Mouse (Mus musculus) neutrophil, adult 5-6 weeks (primary cell): Measurements from ENCODE around the gene 1700015F17Rik. TPM values are rescaled to one million over a fixed set of nuclear protein-coding genes. Genes with fewer than 3 reads are reported as not detected.

ENCODE experiments used
- ATAC-seq: fragments of 151-379, 151-347 bp; 2 replicates; pipeline ENCODE4 v1.8.0; 2017; ENCODE audit warnings: mild to moderate bottlenecking, moderate TSS enrichment; ENCODE audit not compliant: insufficient number of reproducible peaks, poor library complexity, low FRiP score, severe bottlenecking; ENCODE audit errors: extremely low read depth
- total RNA-seq: library from RNA; stranded (forward); fragments of 200-1000 nt; gene quantifications from 2 replicates; pipeline ENCODE4 v1.2.3, GENCODE M21; 2017

Gene 1700015F17Rik
- 0.35 TPM in 1 of 2 replicates, not detected in the other for total RNA-seq

GRCm38 (mm10) chr5:5479043-5479442 lies at the start of gene 1700015F17Rik:
1700015F17Rik (minus strand) TSS chr5:5479143.
- ATAC-seq: no peak

GRCm38 (mm10) chr5:5515411-5515810 lies 36.5 kb upstream of the 1700015F17Rik start:
- ATAC-seq: no peak

- peak; percentile 52 for ATAC-seq
These were observed 35.5 kb upstream of the 1700015F17Rik start, which contains the start of gene Cldn12 for GRCm38 (mm10) chr5:5514196-5515076. Cldn12 (minus strand) TSS chr5:5514958.

DNA sequence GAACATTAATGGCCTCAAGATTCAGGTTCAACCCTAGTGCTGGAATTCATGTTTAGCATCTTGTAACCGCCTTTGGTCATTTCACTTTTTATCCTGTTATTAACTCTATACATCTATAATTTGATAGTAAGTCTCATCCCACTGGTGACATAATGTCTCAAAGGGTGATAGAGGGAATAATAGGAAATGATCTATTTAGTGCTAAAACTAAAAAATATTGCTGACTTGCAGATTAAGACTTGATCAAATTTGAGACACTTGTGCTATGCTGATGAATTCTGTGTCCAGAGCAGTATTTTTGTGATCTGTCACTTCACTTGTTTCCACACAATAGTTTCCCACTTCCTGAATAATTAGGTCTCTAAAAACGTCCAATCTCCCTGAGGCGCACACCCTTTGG lies 32.5 kb upstream of the 1700015F17Rik start:
- no peak for ATAC-seq

DNA sequence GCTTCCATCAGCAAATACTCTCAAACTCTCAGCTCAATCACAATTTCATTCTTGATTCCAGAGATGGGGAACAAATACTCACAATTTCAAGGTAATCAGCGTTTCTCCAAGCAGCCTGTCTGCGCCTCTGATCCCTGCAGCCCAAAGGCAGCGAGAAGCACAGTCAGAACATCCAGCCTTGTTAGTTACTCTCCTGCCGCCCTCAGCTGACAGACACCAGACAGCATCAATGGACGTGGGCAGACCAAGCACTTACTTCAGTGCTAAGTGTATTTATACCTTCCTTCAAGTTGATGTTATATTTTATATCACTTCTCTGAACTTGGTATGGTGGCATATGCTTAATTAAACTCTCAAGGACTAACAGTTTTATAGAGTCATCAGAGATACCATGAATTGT lies 32.0 kb upstream of the 1700015F17Rik start:
- ATAC-seq: no peak

- no peak for ATAC-seq
These were observed 31.5 kb upstream of the 1700015F17Rik start for GRCm38 (mm10) chr5:5510304-5510887.

- no peak for ATAC-seq
These were observed 29.3 kb upstream of the 1700015F17Rik start for GRCm38 (mm10) chr5:5508231-5508630.

DNA sequence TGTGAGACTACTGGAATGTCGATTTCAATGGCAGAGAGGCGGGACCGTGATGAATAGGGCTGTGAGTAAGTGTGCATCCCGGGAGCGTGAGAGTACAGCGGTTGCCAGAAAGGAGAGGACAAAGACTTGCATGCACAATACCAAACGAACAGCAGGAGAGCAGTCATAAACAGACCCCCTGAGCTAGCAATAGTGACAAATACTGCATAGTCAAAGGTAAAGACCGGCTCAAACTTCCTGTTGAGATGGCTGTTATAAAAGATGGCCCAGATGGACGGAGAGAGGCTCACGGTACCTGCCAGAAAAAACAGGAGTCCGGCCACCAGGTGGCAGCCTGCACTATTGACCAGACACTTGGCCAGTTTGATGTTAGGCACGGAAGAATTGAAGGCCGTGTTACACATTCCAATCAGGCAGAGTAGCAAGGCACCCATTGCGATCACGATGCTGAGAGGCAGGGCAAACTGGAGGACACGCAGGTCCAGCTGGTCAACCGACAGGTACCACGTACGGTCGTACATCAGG lies 28.8 kb upstream of the 1700015F17Rik start:
- no peak for ATAC-seq

DNA sequence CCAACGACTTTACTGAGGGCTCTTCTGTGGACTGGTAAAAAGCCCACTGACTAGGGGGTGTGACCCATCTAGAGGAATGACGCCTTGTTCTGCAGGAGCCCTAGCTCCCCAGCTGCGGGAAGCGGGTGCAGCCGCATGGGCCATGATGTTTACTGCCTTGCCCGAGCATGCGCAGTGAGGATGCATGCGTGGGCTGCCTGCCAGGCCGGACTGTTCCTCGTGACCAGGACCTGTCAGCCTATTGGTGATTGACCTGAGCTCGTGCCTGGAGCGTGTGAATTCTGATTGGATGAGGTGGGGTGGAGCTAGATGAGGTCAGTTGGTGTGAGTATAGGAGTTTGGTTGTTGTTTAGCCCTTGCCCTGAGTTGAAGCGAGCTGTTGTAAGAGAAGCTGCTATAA lies 25.5 kb upstream of the 1700015F17Rik start:
- ATAC-seq: no peak

- ATAC-seq: no peak
These were observed 24.4 kb upstream of the 1700015F17Rik start for GRCm38 (mm10) chr5:5503381-5503780.

GRCm38 (mm10) chr5:5501583-5501982 lies 22.6 kb upstream of the 1700015F17Rik start:
- no peak for ATAC-seq

DNA sequence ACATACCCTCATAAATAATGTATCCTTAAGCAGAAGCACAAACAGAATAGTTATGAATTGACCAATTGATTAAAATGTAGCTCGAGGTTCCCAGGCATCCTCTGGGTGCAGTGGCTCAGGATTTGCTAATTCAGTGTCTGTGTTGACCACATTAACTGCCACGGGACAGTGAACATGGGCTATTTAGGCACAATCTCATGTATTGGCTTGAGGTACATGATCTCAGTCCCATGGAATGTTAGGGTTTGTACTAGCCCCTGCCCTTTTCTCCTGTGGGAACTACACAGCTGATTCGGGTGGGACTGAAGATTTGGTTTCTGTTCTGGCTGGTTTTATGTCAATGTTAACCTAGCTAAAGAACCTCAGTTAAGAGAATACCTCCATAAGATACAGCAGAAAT lies 17.4 kb upstream of the 1700015F17Rik start:
- ATAC-seq: no peak

GRCm38 (mm10) chr5:5495042-5495441 lies 16.1 kb upstream of the 1700015F17Rik start:
- no peak for ATAC-seq

DNA sequence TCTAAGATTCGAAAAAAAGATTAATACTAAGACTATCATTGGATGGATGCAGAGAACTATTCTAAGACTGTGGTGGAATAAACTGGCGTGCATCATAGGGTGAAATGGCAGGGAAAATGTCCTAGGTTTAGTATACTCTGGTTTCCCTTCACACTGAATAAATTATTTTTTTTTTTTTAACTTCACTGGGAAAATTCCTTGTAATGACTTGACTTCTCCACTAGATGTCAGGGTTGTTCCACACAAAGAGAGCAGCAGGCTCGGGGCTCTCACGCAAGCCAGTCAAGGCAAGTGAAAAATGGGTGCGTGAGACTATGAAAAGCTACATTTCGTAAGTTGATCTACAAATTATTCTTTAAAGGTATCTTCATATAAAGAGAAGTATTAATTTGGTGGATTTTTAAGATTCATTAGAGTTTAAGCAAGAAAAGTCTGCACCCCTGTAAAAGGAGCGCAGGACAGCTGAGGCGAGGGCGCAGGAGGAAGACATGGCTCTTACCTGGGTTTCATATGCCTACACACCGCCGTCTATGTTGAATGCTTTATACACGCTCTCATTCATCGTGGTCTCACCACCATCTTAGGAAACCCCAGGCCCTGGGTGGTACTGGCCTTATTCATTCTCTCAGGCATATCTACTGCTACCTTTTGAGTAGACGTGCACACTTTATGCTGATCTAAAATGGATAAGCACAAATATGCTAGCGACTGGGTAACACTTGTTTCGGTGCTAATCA lies 15.5 kb upstream of the 1700015F17Rik start:
- peak; percentile 77 for ATAC-seq

- no peak for ATAC-seq
These were observed 13.2 kb upstream of the 1700015F17Rik start for GRCm38 (mm10) chr5:5492163-5492562.

GRCm38 (mm10) chr5:5486071-5486470 lies 7.1 kb upstream of the 1700015F17Rik start:
- no peak for ATAC-seq

DNA sequence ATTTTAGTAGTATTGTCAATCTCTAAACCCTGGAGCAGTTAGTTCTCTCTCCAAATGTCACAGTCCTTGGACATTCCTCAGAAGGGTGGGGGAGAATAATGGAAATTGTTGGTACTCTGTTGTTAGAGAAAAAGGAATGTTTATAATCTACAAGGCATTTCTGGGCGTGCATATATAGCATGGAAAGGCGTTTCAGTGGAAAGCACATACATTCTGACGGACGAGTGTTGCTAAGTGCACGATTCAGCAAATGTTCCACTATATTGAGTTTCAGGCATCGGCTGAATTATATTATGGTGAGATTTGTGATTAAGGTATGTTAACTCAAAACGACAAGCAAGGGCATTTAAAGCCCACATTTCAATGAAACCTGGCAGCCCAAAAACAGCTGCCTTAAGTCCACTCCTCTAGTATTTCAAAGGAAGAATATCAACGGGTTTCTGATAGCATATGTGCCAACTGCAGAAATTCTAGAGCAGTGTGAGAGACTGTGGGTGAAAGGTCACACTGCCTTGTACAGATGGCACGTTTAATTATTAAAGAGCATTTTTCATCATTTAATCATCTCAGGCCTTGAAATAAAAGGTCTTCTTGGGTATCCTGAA lies 4.4 kb upstream of the 1700015F17Rik start:
- ATAC-seq: no peak

- peak; percentile 76; the same call in 1 of the 2 replicates for ATAC-seq
These were observed 2.7 kb upstream of the 1700015F17Rik start for GRCm38 (mm10) chr5:5481662-5482061.

DNA sequence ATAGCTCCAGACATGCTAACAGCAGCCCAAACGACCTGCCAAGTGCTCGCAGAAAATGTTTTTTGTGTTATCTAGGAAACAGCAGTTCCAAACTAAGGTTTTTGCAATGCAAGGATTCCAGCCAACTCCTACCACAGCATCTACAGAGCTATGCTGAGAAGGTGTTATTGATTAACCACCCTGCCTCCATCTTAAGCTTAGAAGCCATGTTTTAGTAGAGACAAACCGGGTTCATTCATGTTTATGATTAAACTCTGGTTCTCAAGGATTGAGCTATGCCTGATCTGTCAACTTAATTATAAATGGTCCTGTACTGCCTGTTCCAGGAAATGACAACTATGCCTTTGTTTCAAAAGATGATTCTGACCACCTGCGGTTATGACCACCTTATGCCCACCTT lies 2.8 kb downstream of the 1700015F17Rik start:
- no peak for ATAC-seq
